Mouse (Mus musculus) adrenal gland, adult 8-10 months (tissue): ENCODE measurements around the gene Ankrd10. TPM values are rescaled to one million over a fixed set of nuclear protein-coding genes. Genes with fewer than 3 reads are reported as not detected.
"Not testable (repeated sequence)": the region's sequence is repeated elsewhere in the genome, so short reads cannot be mapped to it uniquely, and the experiment has no call there.

Source experiments
- DNase-seq: peaks from one replicate; pipeline ENCODE4 v3.0.0; 2022
- total RNA-seq, 4 experiments: library from RNA; stranded (reverse); gene quantifications; 2 replicates each; pipeline ENCODE4 v1.2.4; 2022

The Ankrd10 gene
- total RNA-seq, 4 experiments from 2014 or later, result 50.9 to 93.7 (median 66.6) TPM

DNA sequence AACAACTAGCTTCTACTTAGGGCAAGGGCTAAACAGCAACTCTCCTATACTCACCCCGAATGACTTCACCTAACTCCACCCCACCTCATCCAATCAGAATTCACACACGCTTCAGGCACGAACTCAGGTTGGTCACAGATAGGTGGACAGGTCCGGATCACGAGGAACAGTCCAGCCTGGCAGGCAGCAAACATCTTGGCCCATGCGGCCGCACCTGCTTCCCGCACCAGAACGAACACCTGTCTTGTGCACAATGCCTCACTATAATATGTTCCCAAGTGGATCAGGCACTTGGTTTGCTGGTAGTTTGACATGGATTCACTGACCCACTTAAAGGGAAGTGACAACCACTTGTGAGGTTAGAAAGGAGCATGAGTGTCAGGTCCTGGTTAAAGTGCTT is 26.7 kb downstream of the Ankrd10 start:
- DNase-seq, result no peak

DNA sequence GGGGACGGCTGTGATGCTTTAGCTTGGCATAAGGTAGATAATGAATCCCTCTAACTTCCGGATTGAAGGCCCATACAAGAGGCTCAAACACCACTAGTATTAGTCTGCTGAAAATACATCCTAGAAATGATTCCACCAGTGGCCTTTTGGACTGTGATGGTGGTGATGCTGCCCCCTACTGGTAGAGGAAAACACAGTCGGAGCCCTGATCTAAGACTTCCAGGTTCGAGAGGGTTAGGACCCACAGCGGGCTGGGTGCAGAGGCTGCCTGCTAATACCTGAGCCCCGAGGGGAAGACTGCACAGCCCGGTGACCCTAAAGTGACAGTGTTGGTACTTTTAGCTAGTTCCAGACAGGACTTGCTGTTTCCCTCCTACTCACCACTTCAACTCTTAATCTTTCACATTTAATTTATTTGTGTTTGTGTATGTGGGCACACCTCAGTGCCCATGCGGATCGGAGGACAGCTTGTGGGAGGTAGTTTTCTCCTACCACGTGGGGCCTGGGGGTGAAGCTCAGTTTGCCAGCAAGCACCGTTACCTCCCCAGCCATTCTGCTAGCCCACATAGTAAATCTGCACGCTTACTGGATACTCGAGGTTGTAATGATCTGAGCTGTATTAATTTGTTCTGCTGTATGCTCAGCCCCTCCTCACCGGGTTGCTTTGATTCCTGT is 33.4 kb downstream of the Ankrd10 start:
- DNase-seq, result peak; percentile 34

DNA sequence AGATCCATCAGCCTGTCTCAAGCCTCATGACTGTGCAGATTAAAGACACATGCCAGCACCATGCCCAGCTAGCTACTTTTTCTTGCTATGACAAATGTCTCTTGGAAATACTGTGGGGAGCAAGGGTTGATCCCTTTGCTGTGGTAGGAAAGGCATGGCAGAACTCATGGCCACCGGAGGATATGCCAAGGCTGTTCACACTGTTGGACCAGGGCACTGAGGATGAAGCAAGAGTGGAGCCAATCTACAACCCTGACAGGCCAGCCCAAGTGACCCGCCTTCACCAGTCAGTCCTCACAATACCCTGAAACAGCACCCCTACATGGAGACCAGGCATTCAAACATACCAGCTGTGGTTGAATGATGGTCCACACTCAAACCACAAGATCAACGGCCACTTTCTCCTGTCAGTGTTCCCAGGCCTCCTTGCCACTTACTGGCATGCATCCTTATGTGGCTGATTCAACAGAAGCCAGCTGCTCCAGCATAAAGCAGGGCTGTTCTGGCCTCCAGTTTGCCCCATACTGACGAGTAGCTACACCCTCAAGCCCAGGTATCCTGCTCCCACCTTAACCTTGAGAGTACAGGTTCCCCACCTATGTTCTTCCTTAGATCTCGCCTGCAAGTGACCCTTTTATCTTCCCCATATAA is 35.1 kb downstream of the Ankrd10 start:
- peak; percentile 58 for DNase-seq

DNA sequence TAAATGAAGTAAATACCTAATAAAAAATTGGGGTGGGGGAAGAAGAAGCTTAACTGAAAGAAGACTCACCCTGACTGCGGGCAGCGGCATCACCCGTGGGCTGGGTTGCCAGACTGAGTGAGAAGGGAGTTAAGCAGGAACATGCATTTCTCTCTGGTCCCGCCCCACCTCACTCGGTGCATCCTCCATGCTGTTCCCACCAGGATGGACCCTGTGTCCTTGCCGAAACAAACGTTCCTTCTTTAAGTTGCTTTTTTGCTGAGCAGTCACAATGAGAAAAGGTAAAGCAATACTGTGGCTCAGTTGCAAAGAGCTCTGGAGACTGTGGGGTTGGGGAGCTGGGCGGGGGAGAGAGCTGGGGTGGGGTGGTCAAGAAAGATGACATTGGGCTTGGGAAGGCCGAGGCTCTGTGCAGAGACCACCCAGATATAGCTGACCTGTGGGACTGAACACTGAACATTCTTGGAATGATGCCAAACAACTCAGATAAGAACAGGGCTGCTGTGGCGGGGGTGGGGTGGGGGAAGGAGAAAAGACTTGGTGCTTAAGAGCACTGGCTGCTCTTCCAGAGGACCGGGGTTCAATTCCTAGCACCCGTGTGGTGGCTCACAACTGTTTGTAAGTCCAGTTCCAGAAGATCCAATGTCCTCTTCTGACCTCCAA is 42.2 kb downstream of the Ankrd10 start:
- no peak for DNase-seq

DNA sequence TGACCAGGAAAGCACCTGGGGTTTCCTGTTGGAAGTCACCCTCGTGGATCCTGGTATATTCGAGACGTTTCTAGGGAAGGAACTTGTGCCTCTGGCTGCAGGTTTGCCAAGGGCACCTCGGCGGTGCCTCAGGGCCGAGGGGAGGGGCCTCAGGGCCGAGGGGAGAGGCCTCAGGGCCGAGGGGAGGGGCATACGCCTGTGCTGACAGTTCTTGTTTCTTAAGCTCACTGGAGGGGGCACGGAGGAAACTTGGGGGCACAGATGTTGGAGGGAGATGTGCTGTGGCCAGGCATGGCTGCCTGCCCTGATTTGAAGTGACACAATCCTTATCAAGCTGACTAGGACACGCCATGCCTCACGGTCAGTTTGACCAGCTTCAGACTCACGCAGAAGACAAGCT is 43.3 kb downstream of the Ankrd10 start:
- DNase-seq, result peak; percentile 45

DNA sequence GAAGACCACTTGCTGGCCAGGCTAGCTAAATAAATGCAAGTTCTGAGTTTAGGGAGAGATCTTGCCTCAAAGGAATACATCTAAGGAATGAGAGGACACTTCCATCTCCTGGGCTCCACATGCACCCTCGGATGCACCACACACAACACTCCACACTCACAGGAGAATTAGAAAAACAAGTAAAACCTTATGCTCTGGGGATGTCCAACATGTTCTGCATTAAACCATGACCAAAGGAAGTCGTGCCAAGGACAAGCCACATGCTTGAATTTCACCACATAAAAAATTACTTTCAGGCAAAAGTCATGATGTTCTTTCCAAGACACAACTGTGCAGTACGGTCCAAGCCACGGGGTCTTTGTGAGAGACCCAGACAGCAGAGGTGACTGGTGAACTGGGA is 43.7 kb downstream of the Ankrd10 start:
- no peak for DNase-seq

DNA sequence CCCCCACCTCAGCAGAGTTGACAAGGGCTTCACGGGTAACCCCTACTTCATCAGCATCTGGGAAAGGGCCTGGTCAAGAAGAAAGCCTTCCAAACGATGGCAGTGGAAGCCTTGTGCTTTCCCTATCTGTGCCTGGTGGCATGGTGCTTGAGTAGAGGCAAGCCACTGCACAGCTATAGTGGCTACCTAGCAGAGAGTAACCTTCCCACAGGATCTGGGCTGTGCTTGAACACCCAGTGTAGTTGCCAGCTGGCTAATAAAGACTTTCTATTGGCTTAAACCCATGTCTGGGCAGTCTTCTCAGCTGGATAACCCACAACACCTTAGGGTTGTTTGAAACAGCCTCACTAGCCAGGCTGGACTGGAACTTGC is 49.2 kb downstream of the Ankrd10 start:
- no peak for DNase-seq

DNA sequence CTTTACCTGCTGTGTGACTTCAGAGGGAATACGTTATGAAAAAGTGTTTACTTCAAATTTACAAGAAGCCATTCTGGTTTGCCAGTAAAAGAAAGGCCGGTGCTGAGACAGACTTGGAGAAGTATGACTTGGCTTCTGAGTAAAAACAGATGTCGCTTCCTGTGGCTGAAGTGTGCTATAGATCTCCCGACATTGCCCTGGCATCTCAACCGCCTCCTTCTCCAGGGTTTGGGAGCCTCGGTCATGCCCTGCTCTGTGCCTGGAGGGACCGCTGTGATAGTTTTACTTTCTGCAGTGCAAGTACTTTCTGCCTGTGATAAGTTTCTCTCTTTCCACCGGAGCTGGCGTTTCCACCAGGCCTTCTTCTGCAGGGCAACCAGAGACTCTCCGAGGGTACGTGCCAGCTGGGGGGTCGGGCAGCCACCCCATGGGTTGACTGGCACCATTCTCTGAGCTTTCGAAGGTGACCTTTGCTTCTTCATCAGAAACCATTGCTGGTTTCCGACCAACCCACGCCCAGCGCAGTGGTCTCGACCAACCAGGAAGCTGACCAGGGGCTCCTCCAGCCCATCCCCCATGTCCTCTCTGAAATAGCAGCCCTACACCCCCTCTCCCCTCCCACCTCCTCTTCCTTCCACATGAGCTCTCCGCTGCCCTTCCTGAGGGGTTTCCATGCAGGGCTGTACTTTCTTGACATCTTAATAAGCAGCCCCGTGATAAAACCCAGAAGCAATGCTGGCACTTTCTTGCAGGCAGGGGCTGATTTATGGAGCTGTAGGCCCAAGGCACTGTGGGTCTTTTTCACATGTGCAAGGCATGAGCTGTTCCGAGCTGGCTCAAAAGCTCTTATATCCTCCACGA is 49.8 kb downstream of the Ankrd10 start:
- no peak for DNase-seq

DNA sequence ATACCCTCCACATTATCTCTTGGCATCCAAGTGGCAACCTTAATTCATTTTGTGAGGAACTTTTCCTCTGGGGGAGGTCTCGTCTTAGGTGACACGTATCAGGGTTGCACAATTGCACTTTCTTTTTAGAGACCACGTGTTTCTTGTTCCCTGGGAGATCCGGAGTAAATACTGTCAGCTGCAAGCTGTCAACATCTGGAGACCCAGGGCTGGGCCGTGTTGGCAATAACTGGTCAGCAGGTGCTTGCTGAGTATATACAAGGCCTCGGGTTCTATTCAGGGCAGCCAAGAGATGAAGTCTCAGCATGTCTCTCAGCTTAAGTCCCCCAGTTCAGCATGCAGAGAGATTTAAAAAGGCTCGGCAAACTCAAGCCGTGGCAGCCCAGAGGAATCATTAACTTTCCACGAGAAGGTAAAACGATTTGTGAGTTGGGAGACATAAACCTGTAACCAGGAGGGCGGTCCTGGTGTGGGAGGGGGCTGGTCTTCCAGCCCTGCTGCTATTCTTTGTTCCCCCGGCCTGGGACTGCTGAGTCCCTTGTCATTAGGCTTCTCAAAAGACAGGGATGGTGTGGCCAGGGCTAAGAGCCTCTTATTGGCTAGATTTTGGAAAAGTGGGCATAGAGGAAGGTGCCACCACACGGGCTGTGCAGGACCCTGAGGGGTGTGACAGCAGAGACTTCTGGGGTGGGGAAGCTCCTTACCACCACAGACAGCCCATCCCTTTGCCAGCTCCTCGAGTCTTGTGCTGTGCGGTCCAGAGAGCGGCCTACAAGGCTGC is 59.8 kb downstream of the Ankrd10 start:
- DNase-seq, result no peak

DNA sequence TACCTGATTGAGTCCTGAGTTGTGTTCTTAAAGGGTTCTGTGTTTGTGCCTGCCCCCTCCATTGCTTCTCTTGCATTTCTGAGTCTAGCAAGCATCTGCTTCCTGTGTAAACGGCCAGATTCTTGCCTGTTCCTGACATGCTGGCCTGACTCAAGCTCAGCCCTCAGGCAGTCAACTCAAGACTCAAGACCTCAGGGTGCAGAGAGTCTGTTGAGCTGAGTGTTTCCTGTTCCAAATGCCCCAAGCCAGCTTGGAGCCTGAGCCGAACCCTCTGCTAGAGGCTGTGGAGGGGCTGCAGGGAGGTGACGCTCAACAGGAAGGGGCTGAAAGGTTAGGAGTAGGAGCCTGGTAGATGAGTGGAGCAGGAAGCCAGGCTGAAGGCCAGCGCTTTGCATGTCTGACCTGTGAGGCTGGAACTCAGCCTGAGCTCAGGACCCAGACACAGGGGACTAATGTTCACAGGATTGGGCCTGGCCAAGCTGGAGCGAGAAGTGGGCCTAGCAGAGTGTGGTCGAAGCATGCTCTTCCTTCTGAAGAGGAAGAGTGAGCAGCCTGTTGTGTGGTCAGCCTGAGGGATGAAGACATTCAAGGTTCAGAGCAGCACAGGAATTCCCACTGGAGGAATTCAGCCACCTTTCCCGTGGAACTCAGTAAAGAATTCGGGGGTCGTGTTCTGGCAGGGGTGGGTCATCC is 60.5 kb downstream of the Ankrd10 start:
- DNase-seq, result no peak

DNA sequence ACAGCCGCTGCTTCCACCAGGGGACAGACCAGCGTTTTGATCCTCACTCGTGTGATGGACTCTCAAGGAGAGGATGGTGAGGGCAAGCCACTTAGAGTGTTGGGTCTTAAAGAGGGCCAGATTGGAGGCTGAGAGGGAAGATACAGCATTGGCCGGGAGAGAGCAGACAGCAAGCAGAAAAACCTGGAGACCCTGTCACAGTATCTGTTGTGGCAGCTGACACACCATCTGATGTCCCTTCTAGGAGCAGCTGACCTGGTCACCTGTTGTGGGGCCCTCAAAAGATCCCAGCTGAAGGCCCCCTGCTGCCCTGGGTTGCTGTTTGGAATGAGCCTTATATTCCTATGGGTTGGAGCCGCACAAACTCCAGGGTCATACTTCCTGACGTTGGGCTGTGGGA is 63.1 kb downstream of the Ankrd10 start:
- no peak for DNase-seq

DNA sequence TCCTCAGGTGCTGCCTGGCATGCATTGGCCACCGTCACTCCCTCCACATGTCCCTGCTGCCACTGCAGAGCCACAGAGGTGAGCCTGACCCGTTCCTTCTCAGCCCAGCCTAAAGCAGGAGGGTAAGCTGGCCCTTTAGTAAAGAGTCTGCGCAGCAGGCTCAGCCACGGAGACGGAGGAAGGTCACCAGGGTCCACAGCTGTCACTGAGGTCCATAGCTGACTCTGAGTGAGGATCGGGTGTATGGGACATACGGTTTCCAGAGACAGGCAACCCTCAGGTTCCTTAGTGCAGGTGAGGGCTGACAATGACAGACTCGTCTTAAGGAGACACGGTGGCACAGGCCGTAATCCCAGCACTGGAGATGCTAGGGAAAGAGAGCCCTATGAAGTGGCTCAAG is 63.6 kb downstream of the Ankrd10 start:
- DNase-seq, result no peak

DNA sequence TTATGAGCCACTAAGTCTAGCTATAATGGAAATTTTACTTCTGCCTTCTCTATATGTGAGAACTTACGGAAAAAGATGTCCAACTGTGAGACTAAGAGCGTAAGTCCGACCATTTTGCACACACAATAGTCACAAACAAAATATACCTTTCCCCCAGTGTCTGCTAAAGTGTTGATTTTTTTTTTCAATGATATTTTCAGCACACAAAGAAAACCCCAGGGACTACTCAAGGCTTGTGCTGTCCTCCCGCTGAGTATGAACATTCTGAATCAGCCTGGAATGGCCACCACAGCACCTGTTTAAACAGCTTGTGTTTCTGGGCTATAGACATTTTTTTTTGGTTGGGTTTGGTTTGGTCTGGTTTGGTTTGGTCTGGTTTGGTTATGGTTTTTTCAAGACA is 64.8 kb downstream of the Ankrd10 start:
- DNase-seq, result no peak

DNA sequence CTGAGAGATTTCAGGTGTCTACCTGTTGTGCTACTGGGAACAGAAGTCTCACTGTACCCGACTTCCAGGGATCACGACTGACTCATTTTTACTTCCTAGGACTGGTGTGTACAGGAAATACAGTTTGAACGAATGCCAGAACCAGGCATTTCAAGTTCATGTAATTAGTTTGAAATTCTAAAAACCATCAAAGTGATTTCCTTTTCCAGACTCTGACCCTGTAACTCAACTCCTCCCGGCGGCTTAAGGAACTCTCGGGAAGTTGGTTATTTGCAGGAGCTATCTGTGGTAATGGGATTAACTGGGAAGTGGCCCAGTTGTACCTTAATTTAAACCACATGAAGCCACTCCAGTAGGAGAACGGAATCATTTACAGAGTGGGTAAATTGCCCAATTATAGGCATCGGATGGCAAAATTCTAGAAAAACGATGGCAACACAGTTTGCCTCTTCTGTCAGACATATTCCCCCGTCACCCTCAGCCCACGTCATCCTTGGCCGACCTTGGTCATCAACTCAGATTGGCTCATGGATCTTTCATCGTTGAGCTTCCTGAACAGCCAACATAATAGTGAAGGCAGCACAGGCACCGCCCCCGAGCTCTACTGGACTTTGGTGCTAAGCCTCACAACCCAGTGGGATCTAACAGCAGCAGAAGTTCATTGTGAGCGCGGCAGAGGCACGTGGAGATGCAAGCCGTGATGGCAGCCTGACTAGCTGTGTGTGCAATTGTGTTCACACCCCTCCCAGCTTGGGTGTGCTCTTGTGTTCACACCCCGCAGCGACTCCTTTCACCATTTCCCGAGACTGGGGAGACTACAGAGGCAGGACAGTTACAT is 66.1 kb downstream of the Ankrd10 start:
- no peak for DNase-seq

DNA sequence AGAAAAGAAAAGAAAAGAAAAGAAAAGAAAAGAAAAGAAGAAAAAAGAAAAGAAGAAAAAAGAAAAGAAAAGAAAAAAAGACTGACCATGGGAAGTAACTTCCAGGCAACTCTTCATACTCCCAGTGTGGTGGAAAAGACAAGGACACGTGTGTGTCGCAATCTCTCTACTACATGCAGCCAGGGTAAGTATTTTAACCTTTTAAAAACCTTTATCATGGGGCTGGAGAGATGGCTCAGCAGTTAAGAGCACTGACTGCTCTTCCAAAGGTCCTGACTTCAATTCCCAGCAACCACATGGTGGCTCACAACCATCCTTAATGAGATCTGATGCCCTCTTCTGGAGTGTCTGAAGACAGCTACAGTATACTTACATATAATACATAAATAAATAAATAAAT is 67.4 kb downstream of the Ankrd10 start:
- DNase-seq, result not testable (repeated sequence)

DNA sequence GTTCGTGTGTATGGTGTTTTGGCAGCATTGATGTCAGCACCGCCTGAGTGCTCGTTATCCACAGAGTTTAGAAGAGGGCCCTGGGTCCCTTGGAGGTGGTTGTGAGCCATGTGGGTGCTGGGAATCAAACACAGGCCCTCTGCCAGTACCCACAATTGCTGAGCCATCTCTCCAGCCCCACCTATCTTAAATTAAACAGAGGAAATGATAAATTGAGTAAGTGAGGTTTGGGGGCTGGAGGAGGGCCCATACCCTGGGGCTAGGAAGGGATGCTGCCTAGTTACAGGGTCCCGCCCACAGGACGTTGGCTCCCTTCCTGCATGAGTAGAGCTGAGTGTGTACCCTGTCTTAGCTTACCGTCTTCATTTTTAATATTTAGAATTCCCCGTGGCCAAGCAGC is 70.8 kb downstream of the Ankrd10 start:
- no peak for DNase-seq

DNA sequence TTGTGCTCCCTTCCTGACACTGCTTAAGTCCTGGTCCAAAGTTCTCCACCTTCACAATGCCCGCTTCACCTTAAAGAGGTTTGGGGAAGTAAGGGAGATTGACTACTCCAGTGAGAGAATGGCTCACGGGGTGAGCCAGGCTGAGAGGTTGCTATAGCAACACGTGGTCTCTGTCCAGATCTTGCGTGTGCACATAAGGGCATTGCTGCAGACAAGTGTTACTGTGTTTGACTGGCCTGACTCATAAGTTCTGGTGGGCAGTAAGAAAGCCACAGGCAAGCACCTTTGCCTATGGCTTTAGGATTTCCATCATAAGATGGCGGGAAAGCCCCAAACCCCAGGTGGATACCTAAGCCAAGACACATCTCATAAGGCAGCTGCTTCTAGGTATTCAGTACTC is 71.3 kb downstream of the Ankrd10 start:
- DNase-seq, result no peak
